21 mouse cellular contexts compared by ENCODE assay signal in genomic region chr4:82870931-82871330, GRCm38 (mm10). TPM values are rescaled to one million over a fixed set of nuclear protein-coding genes. Genes with fewer than 3 reads are reported as not detected.
"Had no signal": no experiment of that assay in that cellular context is flagged by ENCODE, and none has a peak within 500 bp of the region (broad histone marks: within the 10 kb centered on the region; RNA-seq: fewer than 3 reads in every experiment).

No protein-coding gene starts in this region.

- H3K9ac ChIP-seq: limb, embryonic 12.5 days; liver, embryonic 13.5 days; liver, postnatal 0 days; lung, embryonic 15.5 days; midbrain, embryonic 12.5 days; neural tube, embryonic 15.5 days had no signal

- ATAC-seq: liver, postnatal 0 days had no signal

- H3K4me3 ChIP-seq: limb, embryonic 12.5 days; liver, embryonic 13.5 days; lung, embryonic 15.5 days; megakaryocyte, embryonic 14.5 days; midbrain, embryonic 12.5 days; neural tube, embryonic 15.5 days had no signal

- H3K27me3 ChIP-seq: limb, embryonic 12.5 days; liver, embryonic 13.5 days; lung, embryonic 15.5 days; megakaryocyte, embryonic 14.5 days; midbrain, embryonic 12.5 days; neural tube, embryonic 15.5 days had no signal

- DNase-seq: kidney, adult 8-10 months; kidney, postnatal 36 days; layer of hippocampus, adult 9-11 months; layer of hippocampus, postnatal 36 days; liver; liver, embryonic 13.5 days; liver, postnatal 0 days; lung, postnatal 14 days; right cerebral cortex, adult 18-20 months; right cerebral cortex, postnatal 25 days; thymus, postnatal 4 days had no signal

- H3K36me3 ChIP-seq: limb, embryonic 12.5 days; liver, embryonic 13.5 days; lung, embryonic 15.5 days; midbrain, embryonic 12.5 days; neural tube, embryonic 15.5 days had no signal

- H3K9me3 ChIP-seq: limb, embryonic 12.5 days; liver, embryonic 13.5 days; lung, embryonic 15.5 days; megakaryocyte, embryonic 14.5 days; midbrain, embryonic 12.5 days; neural tube, embryonic 15.5 days had no signal

- H3K27ac ChIP-seq: kidney, postnatal 0 days; limb, embryonic 12.5 days; liver, embryonic 13.5 days; lung, embryonic 15.5 days; midbrain, embryonic 12.5 days; neural tube, embryonic 15.5 days; stomach, postnatal 0 days had no signal

- H3K4me2 ChIP-seq: limb, embryonic 12.5 days; liver, embryonic 13.5 days; lung, embryonic 15.5 days; midbrain, embryonic 12.5 days; neural tube, embryonic 15.5 days had no signal

- H3K4me1 ChIP-seq: neural tube, embryonic 15.5 days had no signal

RNA-seq across cellular contexts. Expression of gene Cer1, which starts 14.0 kb away (rescaled TPM):
- total RNA-seq: layer of hippocampus, adult 18-20 months; layer of hippocampus, postnatal 36 days; midbrain, postnatal 0 days had no signal
- polyA plus RNA-seq: kidney, postnatal 0 days; liver, embryonic 13.5 days; liver, postnatal 0 days; midbrain, embryonic 12.5 days; midbrain, postnatal 0 days; small intestine, adult 2 months had no signal
